Mouse (Mus musculus) layer of hippocampus, postnatal 25 days (tissue): ENCODE measurements around the gene Msantd1. TPM values are rescaled to one million over a fixed set of nuclear protein-coding genes. Genes with fewer than 3 reads are reported as not detected.

Experiments used
- DNase-seq, 2 experiments: peaks; one replicate each; pipeline ENCODE4 v3.0.0; 2022; ENCODE audit warnings: mixed read lengths in 2 of 2, low spot score in 1 of 2; ENCODE audit errors: extremely low spot score in 1 of 2
- total RNA-seq, 2 experiments: library from RNA; stranded (reverse); gene quantifications; 2 replicates each; pipeline ENCODE4 v1.2.3; 2021

Msantd1 gene
- total RNA-seq, 2 experiments from 2014 or later, result 7.0 to 7.4 TPM

- no peak for DNase-seq
Measured at GRCm38 (mm10) chr5:34960021-34960420, 52.2 kb downstream of the Msantd1 start.

GRCm38 (mm10) chr5:34965531-34965930 lies 57.7 kb downstream of the Msantd1 start:
- DNase-seq, result no peak

- no peak for DNase-seq
Measured at GRCm38 (mm10) chr5:34968386-34968785, 60.6 kb downstream of the Msantd1 start.

GRCm38 (mm10) chr5:34972471-34972870 lies 64.7 kb downstream of the Msantd1 start:
- no peak for DNase-seq

Other genes with a start within 250 kb of the Msantd1 start
- gene Nop14, start 247.9 kb upstream of the Msantd1 start, total RNA-seq, result 10 to 100 TPM; 13.1 to 15.0 TPM
- gene Grk4, start 247.6 kb upstream of the Msantd1 start, total RNA-seq, result 1 to 10 TPM; 5.6 to 6.6 TPM
- 10 to 100 TPM; 73.0 to 85.5 TPM for gene Htt, start 146.3 kb upstream of the Msantd1 start, total RNA-seq
- 10 to 100 TPM; 42.7 to 45.9 TPM for gene Rgs12, start 41.4 kb downstream of the Msantd1 start, total RNA-seq
- under 1 TPM; 0.64 to 0.80 TPM for gene Hgfac, start 133.5 kb downstream of the Msantd1 start, total RNA-seq
- 10 to 100 TPM; 20.2 to 24.0 TPM for gene Dok7, start 148.8 kb downstream of the Msantd1 start, total RNA-seq
- 100 to 1,000 TPM; 146 to 151 TPM for gene Lrpap1, start 197.8 kb downstream of the Msantd1 start, total RNA-seq